Mouse (Mus musculus) bone marrow, adult 2 months (tissue): ENCODE results near the gene Atp6ap1. TPM values are rescaled to one million over a fixed set of nuclear protein-coding genes. Genes with fewer than 3 reads are reported as not detected.
A peak's percentile ranks its signal among the peaks of the same experiment; 100 is the strongest.

Experiments used
- H3K27ac ChIP-seq: fragments of 200-500 bp; 2 replicates; pipeline ENCODE4 v1.5.1; 2012; ENCODE audit warnings: low read depth, mild to moderate bottlenecking, control low read depth, inconsistent platforms, low read length; ENCODE audit not compliant: control insufficient read depth, poor library complexity, insufficient read depth
- H3K4me1 ChIP-seq: fragments of 200-500 bp; 2 replicates; pipeline ENCODE4 v1.6.1; 2011; ENCODE audit warnings: low read length; ENCODE audit not compliant: control insufficient read depth, insufficient read depth
- H3K4me3 ChIP-seq: fragments of 200-500 bp; replicated peaks from 2 replicates; pipeline ENCODE3; 2011; ENCODE audit warnings: mild to moderate bottlenecking, low read depth, low read length, control low read depth; ENCODE audit not compliant: control insufficient read depth
- CTCF ChIP-seq: fragments of 200-500 bp; IDR thresholded peaks from 2 replicates; pipeline ENCODE4 v1.5.1; 2011; ENCODE audit warnings: low read length, control low read depth; ENCODE audit not compliant: control insufficient read depth, insufficient read depth
- POLR2A ChIP-seq: fragments of 200-500 bp; IDR thresholded peaks from 2 replicates; pipeline ENCODE4 v1.6.1; 2011; ENCODE audit warnings: low read depth, mild to moderate bottlenecking, control low read depth, low read length, borderline replicate concordance; ENCODE audit not compliant: control insufficient read depth
- WGBS: fragments of 180-500 bp; shearing (Covaris S2); methylation state at CpG from one replicate; pipeline ENCODE4 v1.1.7; 2018; 5-methylcytosine and 5-hydroxymethylcytosine counted together
- polyA plus RNA-seq: library from polyadenylated mRNA; stranded (reverse); fragments of >200 nt; gene quantifications from 2 replicates; pipeline ENCODE4 v1.2.4, GENCODE M21; 2011; ENCODE audit warnings: low replicate concordance; ENCODE audit not compliant: missing spikeins, insufficient read depth, insufficient read length

Gene Atp6ap1
- polyA plus RNA-seq, 1 experiment: 166 TPM

DNA sequence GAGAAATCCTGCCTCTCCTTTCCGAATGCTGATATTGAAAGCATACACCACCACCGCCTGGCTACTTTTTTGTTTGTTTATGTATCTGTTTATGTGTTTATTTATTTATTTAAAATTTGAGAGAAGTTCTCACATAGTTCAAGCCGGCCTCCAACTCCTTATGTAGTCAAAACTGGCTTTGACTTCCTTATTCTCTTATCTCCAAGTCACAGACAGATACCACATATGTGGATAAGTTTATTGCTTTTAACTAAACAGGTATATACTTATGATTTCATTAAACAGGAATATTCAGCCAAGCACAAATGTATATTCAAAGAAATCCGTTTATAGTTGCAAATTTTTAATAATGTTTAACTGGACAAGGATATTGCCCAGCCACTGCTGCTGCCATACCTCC is 3.5 kb upstream of the Atp6ap1 start:
- no peak for TF ChIP-seq CTCF
- no peak for TF ChIP-seq POLR2A
- H3K27ac ChIP-seq: no peak overlapping the region
- H3K4me1 ChIP-seq: no peaks in the 10 kb centered on the region; the same call in 1 of the 2 replicates
- no peak overlapping the region for H3K4me3 ChIP-seq
- 52% methylated on average over 4 of the region's 4 CpGs for WGBS

- WGBS: 44% methylated on average over 1 of the region's 1 CpGs
- no peak overlapping the region for H3K4me3 ChIP-seq
- no peaks in the 10 kb centered on the region; the same call in 1 of the 2 replicates for H3K4me1 ChIP-seq
- TF ChIP-seq CTCF (no peak), POLR2A (no peak)
- H3K27ac ChIP-seq: no peak overlapping the region
Measured at GRCm38 (mm10) chrX:74298348-74298747, 1.5 kb downstream of the Atp6ap1 start.

DNA sequence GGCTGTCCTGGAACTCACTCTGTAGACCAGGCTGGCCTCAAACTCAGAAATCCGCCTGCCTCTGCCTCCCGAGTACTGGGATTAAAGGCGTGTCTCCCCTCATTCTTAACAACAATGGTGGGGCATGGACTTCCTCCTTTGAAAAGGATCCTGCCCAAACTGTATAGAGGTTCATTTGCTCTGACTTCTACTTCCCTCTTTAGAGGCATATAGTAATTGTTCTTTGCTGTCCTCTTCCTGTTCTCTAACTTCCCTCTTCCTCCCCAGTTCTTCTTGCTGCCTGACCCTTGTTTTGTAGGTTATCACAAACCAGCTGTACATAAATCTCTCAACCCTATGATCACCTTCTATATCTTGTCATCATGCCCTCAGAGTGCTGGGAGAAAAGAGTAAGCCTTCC is 2.8 kb downstream of the Atp6ap1 start:
- WGBS: 13% methylated on average over 3 of the region's 3 CpGs

GRCm38 (mm10) chrX:74304867-74305700 is 8.2 kb downstream of the Atp6ap1 start, which contains the start of gene Gdi1:
TSS of gene Gdi1 (plus strand) at chrX:74304998.
- Histone ChIP-seq H3K4me3 (peak within 1 kb of the TSS; percentile 93), H3K4me1 (no peaks in the 10 kb centered on the region; the same call in 1 of the 2 replicates), H3K27ac (peak within 1 kb of the TSS; percentile 93)
- WGBS: 9% methylated on average over 40 of the region's 41 CpGs
- TF ChIP-seq POLR2A (peak; percentile 89), CTCF (no peak)

More for the DNA sequence above, 2.8 kb downstream of the Atp6ap1 start:
- no peak for TF ChIP-seq POLR2A
- TF ChIP-seq CTCF: no peak
- H3K4me1 ChIP-seq: no peaks in the 10 kb centered on the region; the same call in 1 of the 2 replicates
- no peak overlapping the region for H3K4me3 ChIP-seq
- peak overlapping the region; percentile 90 for H3K27ac ChIP-seq

DNA sequence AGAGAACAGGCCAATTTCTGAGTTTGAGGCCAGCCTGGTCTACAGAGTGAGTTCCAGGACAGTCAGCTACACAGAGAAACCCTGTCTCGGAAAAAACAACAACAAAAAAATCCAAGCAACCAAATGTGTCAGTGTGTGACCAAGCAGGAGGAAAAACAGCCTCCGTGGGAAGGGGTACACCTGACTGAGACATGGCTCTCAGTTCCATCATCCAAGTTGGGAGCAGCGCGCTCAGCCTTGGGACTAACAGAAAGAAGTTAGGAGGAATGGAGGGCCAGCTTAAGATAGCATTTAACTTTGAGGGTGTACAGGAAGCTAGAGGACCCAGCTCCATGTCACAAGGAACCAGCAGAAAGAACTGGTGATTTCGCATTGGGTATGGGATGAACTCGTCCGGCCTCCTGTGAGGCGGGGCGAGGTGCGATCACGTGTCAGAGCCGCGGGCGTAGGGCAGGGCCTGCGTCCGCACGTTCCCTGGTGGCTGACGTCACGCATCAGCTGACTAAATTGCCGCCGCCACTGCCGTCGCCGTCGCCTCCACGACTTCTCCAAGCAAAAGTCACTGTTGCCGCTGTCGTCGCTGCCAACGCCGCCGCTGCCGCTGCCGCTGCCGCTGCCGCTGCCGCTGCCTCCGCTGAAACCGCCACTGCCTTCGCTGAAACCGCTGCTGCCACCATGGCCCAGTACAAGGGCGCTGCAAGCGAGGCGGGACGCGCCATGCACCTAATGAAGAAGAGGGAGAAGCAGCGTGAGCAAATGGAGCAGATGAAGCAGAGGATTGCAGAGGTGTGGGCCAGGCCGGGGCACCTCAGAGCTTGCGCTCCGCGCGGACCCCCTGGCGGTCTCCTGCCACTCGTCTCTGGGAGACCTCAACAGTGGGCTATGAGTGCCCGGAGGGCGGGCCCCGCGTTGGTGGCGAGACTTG is 15.9 kb downstream of the Atp6ap1 start, which contains the start of gene Fam50a:
TSS of gene Fam50a (plus strand) at position 494 of the 925 bp plus-strand sequence.
- 14% methylated on average over 53 of the region's 59 CpGs for WGBS
- no peaks in the 10 kb centered on the region for H3K4me1 ChIP-seq
- peak within 1 kb of the TSS; percentile 90 for H3K27ac ChIP-seq
- TF ChIP-seq POLR2A (peak; percentile 56; the same call in 1 of the 2 replicates), CTCF (no peak)
- H3K4me3 ChIP-seq: peak within 1 kb of the TSS; percentile 89

DNA sequence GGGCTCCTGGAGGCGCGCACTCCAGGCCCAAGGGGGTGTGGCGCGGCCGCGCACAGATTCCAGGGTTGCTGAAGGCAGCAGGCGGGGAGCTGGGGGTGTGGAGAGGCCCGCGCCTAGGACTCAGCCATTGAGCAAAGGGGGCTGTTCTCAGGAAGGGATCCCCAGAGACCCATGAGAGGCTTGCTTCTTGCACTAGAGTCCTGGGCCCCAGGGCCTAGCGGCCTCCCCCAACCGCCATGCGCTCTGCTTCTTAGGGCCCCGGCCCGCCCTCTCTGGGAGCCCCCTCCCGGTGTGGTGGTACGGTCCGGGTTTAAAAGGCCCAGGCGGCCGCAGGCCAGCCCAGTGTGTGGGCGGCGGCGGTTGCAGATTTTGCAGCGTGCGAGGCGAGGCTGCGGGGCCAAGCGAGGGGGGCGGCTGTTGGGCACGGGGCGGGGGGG is 31.8 kb downstream of the Atp6ap1 start, which contains the start of gene Plxna3:
TSS of gene Plxna3 (plus strand) at position 342 of the 437 bp plus-strand sequence.
- WGBS: 11% methylated on average over 27 of the region's 30 CpGs
- TF ChIP-seq CTCF (no peak), POLR2A (no peak)
- Histone ChIP-seq H3K4me1 (no peaks in the 10 kb centered on the region), H3K4me3 (peak within 1 kb of the TSS; percentile 31), H3K27ac (peak within 1 kb of the TSS; percentile 15; the same call in 1 of the 2 replicates)

- TF ChIP-seq CTCF (no peak), POLR2A (no peak)
- Histone ChIP-seq H3K4me3 (peak overlapping the region; percentile 31), H3K27ac (no peak overlapping the region), H3K4me1 (no peaks in the 10 kb centered on the region)
- 25% methylated on average over 9 of the region's 10 CpGs for WGBS
Measured at GRCm38 (mm10) chrX:74329215-74329671, 32.3 kb downstream of the Atp6ap1 start.
